Mouse (Mus musculus): ENCODE results near the gene Sh2d4b.

Gene Sh2d4b

DNA sequence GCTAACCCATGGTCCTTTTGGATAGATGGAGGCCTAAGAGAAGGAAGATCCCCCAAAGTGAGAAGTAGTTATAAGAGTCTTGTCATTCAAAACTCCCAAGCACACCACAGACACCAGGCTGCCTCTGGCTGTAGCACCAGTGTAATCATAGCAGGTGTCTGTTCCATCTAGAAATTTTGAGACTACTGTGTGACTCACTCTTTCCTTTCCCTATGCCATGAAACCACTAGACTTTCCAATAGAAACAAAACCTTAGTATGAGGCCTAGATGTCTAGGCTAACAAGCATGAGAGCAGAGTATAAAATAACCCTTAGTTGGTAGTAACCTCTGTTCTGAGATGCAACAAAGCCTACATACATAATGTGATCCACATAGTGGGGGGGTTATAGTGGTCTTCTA is 55.7 kb downstream of the Sh2d4b start:
- DNase-seq (ENCODE audit: low spot score): no peak

DNA sequence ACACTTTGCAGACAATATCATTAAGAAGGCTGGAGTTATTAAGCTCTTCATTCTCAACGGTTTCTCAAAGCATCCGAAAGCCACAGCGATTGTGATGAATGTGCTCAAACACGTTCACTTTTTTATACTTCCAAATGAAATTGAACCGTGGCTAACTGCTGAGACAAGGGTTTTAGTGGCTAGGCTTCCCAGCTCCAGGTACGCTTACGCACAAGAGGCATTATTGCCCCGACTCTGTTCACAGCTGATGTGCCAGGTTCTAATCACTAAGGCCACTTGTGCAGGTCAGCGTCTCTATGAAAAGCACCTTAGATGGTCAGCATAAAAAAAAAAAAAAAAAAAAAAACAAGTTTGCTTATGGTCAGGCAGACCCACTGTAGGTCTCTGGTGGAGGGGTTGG is 62.6 kb downstream of the Sh2d4b start:
- no peak for DNase-seq (ENCODE audit: low spot score)

DNA sequence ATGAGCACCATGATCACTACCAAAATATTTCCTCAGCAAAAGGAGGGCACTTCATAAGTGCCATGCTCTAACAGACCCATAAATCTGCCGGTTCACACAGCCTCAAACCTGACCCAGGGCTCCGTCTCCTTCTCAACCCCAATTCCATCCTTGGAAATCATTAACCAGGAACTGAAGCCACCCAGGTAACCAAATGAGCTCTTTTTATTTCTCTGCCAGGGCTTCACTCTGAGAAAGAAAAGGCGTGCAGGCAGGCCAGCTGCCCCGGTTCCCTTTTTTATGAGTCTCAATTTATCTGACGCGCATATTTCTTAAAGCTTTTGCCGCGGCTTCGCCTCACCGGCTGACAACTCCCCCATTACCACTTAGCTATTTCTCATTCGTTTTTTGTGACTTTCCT is 63.0 kb downstream of the Sh2d4b start:
- DNase-seq (ENCODE audit: low spot score): no peak

DNA sequence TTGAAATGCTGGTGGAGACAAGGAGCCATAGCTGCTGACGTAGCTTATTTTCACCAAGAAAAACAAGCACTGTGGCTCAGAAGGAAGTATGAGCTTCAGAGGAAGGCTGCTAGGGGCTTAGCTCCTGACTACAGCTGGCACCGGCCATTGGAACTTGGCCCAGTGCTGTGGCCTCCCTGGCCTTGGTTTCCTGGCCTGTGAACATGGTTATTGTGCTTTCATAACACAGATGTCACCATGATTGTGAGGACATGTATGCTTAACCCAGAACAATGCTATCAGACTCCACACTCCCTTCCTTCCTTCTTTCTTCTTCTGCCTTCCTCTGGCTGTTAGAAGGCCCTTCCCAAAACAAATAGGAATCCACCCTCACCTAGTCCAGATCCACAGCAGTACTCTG is 75.0 kb downstream of the Sh2d4b start:
- no peak for DNase-seq (ENCODE audit: low spot score)

DNA sequence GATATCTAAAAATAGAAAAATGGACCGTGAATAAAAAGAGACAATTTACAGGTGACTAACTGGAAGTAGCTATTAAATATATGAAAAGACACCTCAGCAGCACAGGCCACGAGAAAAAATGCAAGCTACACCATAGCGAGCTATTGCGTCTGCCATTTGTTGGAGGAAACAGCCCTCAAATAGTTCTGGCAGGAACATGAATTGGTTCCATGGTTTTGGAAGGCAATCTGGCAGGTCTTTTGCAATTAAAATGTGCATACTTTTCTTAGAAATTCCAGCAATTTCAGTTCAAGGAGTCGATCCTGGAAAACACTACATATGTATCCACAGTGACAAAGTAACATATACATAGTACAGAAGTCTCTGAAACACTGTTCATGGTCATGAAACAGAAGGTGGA is 76.4 kb downstream of the Sh2d4b start:
- DNase-seq (ENCODE audit: low spot score): no peak

DNA sequence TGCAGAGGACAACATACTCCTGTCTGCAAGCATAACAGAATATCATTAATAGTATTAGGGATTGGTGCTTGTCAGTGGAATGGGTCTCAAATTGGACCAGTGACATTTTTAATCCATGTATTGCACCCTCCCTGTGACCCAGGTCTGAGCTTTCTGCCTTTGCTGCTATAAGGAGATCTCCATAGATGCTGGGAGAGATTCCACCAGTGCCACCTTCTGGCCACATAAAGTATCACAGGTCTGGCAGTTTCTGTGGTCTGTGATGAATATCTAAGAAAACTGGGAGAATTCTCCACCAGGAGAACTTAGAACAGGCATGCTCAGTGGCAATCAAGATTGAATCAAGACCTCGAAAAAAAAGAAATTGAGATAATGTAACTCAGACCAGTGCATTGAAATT is 101.5 kb downstream of the Sh2d4b start:
- peak; percentile 40 for DNase-seq (ENCODE audit: low spot score)

DNA sequence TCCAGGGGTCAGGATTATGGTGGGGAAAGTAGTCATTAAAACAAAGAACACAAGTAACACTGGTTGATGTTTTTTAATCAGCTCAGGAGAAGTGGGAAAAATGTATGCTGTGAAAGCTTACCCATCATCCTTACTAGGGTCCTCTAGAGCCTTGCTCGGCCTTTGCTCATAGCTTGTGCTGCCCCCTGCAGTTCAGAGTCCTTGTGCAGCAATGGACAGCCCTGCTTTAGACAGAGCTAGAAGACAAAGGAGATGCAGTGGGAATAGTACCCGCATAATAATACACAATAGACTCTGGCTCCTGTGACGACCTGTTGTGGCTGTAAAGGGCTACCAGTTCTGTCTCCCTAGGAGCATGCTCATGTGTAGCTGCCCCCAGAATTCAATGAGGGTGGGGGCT is 104.0 kb downstream of the Sh2d4b start:
- DNase-seq (ENCODE audit: low spot score): peak; percentile 75

DNA sequence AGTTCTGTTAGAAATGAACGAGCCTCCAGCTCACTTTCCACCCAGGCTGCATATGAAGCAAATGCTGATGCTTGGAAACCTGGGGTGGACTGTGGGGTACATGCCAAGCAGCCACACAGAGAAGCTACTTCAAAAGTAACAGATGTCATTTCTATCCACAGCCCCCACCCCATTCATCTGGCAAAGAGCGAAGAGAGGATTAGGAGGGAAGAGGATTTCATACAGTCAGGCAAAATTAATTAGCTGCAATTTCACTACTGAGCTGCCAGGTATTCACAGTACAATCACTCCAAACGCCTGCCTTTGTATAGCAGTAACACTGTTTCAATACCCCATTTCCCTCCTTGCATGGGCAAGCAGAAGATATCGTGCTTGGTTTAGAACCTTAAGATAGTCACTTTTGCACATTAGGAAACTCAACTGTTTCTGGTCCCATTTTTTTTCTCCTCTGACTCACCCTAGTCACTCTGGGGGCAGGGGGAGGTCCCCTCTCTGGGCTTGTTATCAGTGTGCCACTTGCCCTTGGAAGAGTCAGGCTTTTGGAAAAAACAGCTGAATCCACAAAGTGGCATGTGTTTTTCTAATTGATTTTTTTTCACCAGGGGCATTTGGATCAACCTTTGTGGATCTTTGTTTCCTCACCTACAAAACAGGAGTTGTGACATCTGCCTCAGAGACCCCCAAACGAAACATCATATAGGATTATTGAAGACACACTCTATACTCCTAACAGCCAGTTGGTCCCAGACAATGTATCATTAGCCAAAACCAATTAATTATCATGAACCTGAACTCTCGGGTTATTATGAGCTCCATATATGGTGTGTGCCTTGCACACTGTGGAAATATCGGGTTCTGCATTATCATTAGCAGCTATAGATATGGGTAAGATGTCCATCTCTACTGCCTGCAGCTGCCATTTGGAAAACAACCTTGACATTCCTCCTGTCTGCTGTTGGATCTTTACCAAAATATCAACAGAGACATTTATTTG is 123.7 kb downstream of the Sh2d4b start:
- no peak for DNase-seq (ENCODE audit: low spot score)

All from embryo, embryonic 10 days (tissue).